ENCODE assay signal across 13 mouse cellular contexts in genomic region chr2:138045933-138046642, GRCm38 (mm10).
"Had no signal": no experiment of that assay in that cellular context is flagged by ENCODE, and none has a peak within 500 bp of the region (broad histone marks: within the 10 kb centered on the region; RNA-seq: fewer than 3 reads in every experiment).

No protein-coding gene starts in this region.

- DNase-seq: kidney, adult 8-10 months; kidney, postnatal 14 days; lung, adult 2 months; thymus, postnatal 4 days had no signal

- H3K27ac ChIP-seq: intestine, embryonic 15.5 days; left cerebral cortex, adult 2 months; limb, embryonic 10.5 days; liver, embryonic 15.5 days; macrophage; neural tube, embryonic 12.5 days; stomach, postnatal 0 days had no signal

- H3K27me3 ChIP-seq: intestine, embryonic 15.5 days; liver, embryonic 15.5 days; megakaryocyte, embryonic 14.5 days; neural tube, embryonic 12.5 days had no signal

- H3K36me3 ChIP-seq: intestine, embryonic 15.5 days; limb, embryonic 10.5 days; liver, embryonic 15.5 days; neural tube, embryonic 12.5 days had no signal

- H3K4me1 ChIP-seq: limb, embryonic 10.5 days; liver, embryonic 15.5 days; megakaryocyte, embryonic 14.5 days; neural tube, embryonic 12.5 days had no signal

- H3K4me2 ChIP-seq: intestine, embryonic 15.5 days; liver, embryonic 11.5 days; liver, embryonic 15.5 days; neural tube, embryonic 12.5 days had no signal

- ATAC-seq: intestine, embryonic 15.5 days had no signal

- H3K9me3 ChIP-seq: intestine, embryonic 15.5 days; limb, embryonic 10.5 days; liver, embryonic 15.5 days; neural tube, embryonic 12.5 days had no signal

- H3K9ac ChIP-seq: intestine, embryonic 15.5 days; liver, embryonic 15.5 days; neural tube, embryonic 12.5 days had no signal

- H3K4me3 ChIP-seq: intestine, embryonic 15.5 days; left cerebral cortex, adult 2 months; limb, embryonic 10.5 days; liver, embryonic 15.5 days; megakaryocyte, embryonic 14.5 days; neural tube, embryonic 12.5 days had no signal
